Mouse (Mus musculus) limb, embryonic 14.5 days (tissue): ENCODE data around the gene Arl15. TPM values are rescaled to one million over a fixed set of nuclear protein-coding genes. Genes with fewer than 3 reads are reported as not detected.

Experiments used
- ATAC-seq: fragments of 200-750 bp; cut with Nextera tagmentation; 2 replicates; pipeline ENCODE4 v1.8.0; 2017; ENCODE audit warnings: low read depth, moderate number of reproducible peaks, moderate TSS enrichment; ENCODE audit not compliant: low FRiP score
- DNase-seq: peaks from one replicate; pipeline ENCODE4 v3.0.0-alpha.2; 2015; ENCODE audit warnings: low spot score
- H3K27ac ChIP-seq: fragments of 300-500 bp; sonication (generic); replicated peaks from 2 replicates; pipeline ENCODE4 v1.5.1; 2014; ENCODE audit warnings: low read depth, mild to moderate bottlenecking, low read length, moderate library complexity, mixed read lengths
- H3K27me3 ChIP-seq: fragments of 300-500 bp; sonication (generic); 2 replicates; pipeline ENCODE4 v1.6.1; 2014; ENCODE audit warnings: low read length, mixed read lengths; ENCODE audit not compliant: control insufficient read depth, insufficient read depth
- H3K36me3 ChIP-seq: fragments of 300-500 bp; sonication (generic); 2 replicates; pipeline ENCODE4 v1.6.1; 2014; ENCODE audit warnings: mild to moderate bottlenecking, low read length, moderate library complexity, mixed read lengths; ENCODE audit not compliant: control insufficient read depth, insufficient read depth
- H3K4me1 ChIP-seq: fragments of 300-500 bp; sonication (generic); 2 replicates; pipeline ENCODE4 v1.6.1; 2014; ENCODE audit warnings: antibody characterized with exemption, low read length, mixed read lengths; ENCODE audit not compliant: control insufficient read depth, insufficient read depth
- H3K4me2 ChIP-seq: fragments of 300-500 bp; sonication (generic); replicated peaks from 2 replicates; pipeline ENCODE4 v1.6.1; 2014; ENCODE audit warnings: low read depth, mild to moderate bottlenecking, low read length, moderate library complexity; ENCODE audit not compliant: severe bottlenecking
- H3K4me3 ChIP-seq: fragments of 300-500 bp; sonication (generic); replicated peaks from 2 replicates; pipeline ENCODE4 v1.5.1; 2014; ENCODE audit warnings: low read length
- H3K9ac ChIP-seq: fragments of 300-500 bp; sonication (generic); 2 replicates; pipeline ENCODE4 v1.6.1; 2014; ENCODE audit warnings: mild to moderate bottlenecking, low read depth, low read length, moderate library complexity; ENCODE audit not compliant: severe bottlenecking
- H3K9me3 ChIP-seq: fragments of 300-500 bp; sonication (generic); 2 replicates; pipeline ENCODE4 v1.6.1; 2016; ENCODE audit warnings: low read length; ENCODE audit not compliant: control insufficient read depth
- POLR2A ChIP-seq: fragments of 200-500 bp; IDR thresholded peaks from 2 replicates; pipeline ENCODE4 v1.8.0; 2012; ENCODE audit warnings: inconsistent platforms, mild to moderate bottlenecking, moderate library complexity, borderline replicate concordance; ENCODE audit not compliant: insufficient read depth, insufficient read length; ENCODE audit errors: extremely low read depth
- WGBS: fragments of 180-500 bp; shearing (Covaris S2); extraction: QIAGEN DNeasy Blood & Tissue Kit; methylation state at CpG from one replicate; pipeline ENCODE4 v1.1.7; 2014; 5-methylcytosine and 5-hydroxymethylcytosine counted together
- polyA plus RNA-seq, 2 experiments: library from polyadenylated mRNA; depleted of rRNA in 1 of 2; stranded (reverse) in 1 of 2; unstranded in 1 of 2; fragments of >200 nt; fragmentation: Nextera tagmentation in 1 of 2; extraction: Ambion mirVana in 1 of 2; gene quantifications; 2 replicates each; pipeline versions ENCODE4 v1.2.1 to v1.2.3; 2012 to 2014

The Arl15 gene
- polyA plus RNA-seq, 2 experiments: 10.1 to 10.7 TPM

DNA sequence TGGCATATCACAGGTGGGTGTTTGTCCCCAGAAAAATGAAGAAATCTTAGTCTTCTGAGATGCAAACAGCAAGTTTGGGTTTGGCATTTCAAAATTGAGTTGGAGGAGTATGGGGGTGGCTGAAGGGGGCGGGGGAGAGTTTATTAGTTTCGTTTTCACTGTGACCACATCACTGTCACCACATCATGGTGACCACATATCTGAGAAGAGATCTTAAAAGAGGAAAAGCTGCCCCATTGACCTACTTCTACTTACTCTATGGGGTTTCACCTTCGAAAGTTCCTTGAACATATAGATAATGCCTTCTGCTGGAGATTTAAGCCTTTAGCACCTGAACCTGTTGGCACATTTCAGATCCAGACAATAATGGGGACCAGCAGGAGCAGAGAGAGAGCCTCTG lies 34.3 kb downstream of the Arl15 start:
- 88% methylated on average over 3 of the region's 3 CpGs for WGBS
- no peak overlapping the region for H3K4me3 ChIP-seq
- ATAC-seq (no peak), DNase-seq (no peak)
- no peak overlapping the region for H3K9ac ChIP-seq
- no peaks in the 10 kb centered on the region for H3K36me3 ChIP-seq
- H3K4me2 ChIP-seq: no peak overlapping the region
- TF ChIP-seq POLR2A: no peak
- H3K9me3 ChIP-seq: no peaks in the 10 kb centered on the region
- no peak overlapping the region for H3K27ac ChIP-seq
- H3K4me1 ChIP-seq: no peaks in the 10 kb centered on the region; the same call in 1 of the 2 replicates
- no peaks in the 10 kb centered on the region for H3K27me3 ChIP-seq

DNA sequence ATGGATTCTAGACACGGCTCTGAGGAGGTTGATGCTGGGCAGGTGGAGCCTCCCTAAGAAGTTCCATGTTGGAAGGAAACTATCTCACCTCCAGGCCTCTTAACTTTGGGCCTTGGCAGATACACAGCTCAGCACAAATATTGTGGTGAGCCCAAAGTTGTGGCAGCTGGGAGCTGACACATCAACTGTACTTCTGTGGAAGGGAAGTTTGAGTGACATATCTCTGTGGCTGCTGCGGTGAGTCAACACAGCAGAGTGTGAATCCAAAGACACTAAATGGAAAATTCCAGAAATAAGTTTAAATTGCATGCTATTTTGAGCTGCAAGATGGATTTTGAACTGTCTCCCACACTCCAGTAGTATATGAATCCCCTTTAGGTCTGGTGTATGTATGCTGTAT lies 34.8 kb downstream of the Arl15 start:
- TF ChIP-seq POLR2A: no peak
- Histone ChIP-seq H3K27me3 (no peaks in the 10 kb centered on the region), H3K4me1 (peaks cover 2% of the 10 kb centered on the region; the same call in 1 of the 2 replicates), H3K9me3 (no peaks in the 10 kb centered on the region), H3K27ac (no peak overlapping the region), H3K4me3 (no peak overlapping the region), H3K4me2 (no peak overlapping the region), H3K36me3 (no peaks in the 10 kb centered on the region), H3K9ac (no peak overlapping the region)
- 95% methylated on average over 2 of the region's 2 CpGs for WGBS
- ATAC-seq (no peak), DNase-seq (no peak)

DNA sequence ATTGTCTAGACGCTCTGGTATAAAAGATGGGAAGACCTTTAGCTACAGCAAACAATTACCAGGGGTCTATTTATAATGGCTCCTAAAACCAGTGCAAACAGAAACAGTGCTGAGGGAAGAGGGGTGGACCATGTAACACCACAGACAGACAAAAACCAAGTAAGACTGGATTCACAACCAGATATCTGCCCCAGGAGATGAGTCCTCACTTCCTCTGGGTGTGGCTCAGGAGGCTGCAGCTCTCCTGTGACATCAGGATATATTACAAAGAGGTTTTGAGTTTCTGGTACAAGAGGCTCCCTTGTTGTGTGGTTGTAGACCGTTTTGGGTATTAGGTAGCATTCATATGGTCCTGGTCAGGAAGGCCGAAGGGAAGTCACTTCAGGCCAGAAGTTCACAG lies 36.5 kb downstream of the Arl15 start:
- TF ChIP-seq POLR2A: no peak
- no peak for ATAC-seq
- no peak overlapping the region for H3K4me2 ChIP-seq
- H3K9ac ChIP-seq: no peak overlapping the region
- 74% methylated on average over 3 of the region's 3 CpGs for WGBS
- peaks cover 6% of the 10 kb centered on the region; the same call in 1 of the 2 replicates for H3K4me1 ChIP-seq
- no peak for DNase-seq
- H3K27me3 ChIP-seq: no peaks in the 10 kb centered on the region
- H3K9me3 ChIP-seq: no peaks in the 10 kb centered on the region
- H3K4me3 ChIP-seq: no peak overlapping the region
- H3K36me3 ChIP-seq: no peaks in the 10 kb centered on the region
- no peak overlapping the region for H3K27ac ChIP-seq

DNA sequence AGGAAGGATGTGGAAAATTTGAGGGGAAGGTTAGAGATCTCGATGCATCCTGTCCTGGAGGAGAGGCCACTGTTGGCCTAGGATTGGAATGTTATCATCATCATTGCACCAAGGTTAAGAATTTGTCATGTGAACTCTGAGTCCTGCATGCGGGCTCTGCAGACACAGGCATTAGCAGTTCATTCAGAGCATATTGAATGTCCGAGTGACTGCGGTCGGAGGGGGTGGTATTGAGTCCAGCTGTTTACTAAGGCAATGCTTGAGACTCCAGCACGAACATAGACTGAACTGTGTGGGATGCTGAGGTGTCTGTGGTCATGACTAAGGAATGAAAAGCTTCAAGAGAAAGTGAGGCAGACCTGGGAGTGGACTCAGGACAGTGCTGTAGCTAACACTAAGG lies 38.6 kb downstream of the Arl15 start:
- H3K4me2 ChIP-seq: no peak overlapping the region
- no peak for TF ChIP-seq POLR2A
- DNase-seq (no peak), ATAC-seq (no peak)
- H3K36me3 ChIP-seq: no peaks in the 10 kb centered on the region
- H3K9ac ChIP-seq: no peak overlapping the region
- H3K4me3 ChIP-seq: no peak overlapping the region
- H3K27me3 ChIP-seq: no peaks in the 10 kb centered on the region
- no peaks in the 10 kb centered on the region for H3K9me3 ChIP-seq
- 80% methylated on average over 6 of the region's 6 CpGs for WGBS
- H3K4me1 ChIP-seq: peaks cover 6% of the 10 kb centered on the region; the same call in 1 of the 2 replicates
- H3K27ac ChIP-seq: no peak overlapping the region

DNA sequence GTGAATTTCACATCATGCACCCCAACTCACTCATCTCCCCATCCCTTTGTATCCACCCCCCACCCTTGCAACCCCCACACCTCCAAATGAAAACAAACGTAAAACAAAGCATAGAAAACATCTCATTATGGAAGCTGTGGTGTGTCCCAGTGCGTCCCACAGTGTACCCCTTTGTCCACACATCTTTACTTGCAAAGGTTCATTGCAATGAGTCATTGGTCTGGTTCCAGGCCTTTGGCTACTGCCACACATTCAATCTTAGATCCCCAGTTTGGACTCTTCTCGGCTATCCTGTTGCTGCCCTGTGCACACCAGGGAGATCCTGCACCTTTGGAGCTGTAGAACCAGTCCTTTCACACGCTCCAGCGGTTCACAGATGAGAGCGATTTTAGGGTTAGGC lies 41.6 kb downstream of the Arl15 start:
- 92% methylated on average over 6 of the region's 6 CpGs for WGBS
- H3K4me3 ChIP-seq: no peak overlapping the region

More for the DNA sequence above, 41.6 kb downstream of the Arl15 start:
- TF ChIP-seq POLR2A: no peak
- Histone ChIP-seq H3K27ac (no peak overlapping the region), H3K9me3 (peaks cover 4% of the 10 kb centered on the region; the same call in 1 of the 2 replicates), H3K4me2 (no peak overlapping the region), H3K4me1 (peaks cover 6% of the 10 kb centered on the region; the same call in 1 of the 2 replicates), H3K9ac (no peak overlapping the region), H3K36me3 (no peaks in the 10 kb centered on the region), H3K27me3 (no peaks in the 10 kb centered on the region)
- no peak for DNase-seq
- no peak for ATAC-seq
